Mouse (Mus musculus) liver, embryonic 14.5 days (tissue): Measurements from ENCODE around the gene Far2. TPM values are rescaled to one million over a fixed set of nuclear protein-coding genes. Genes with fewer than 3 reads are reported as not detected.

ENCODE experiments used
- ATAC-seq: fragments of 200-750 bp; cut with Nextera tagmentation; 2 replicates; pipeline ENCODE4 v1.8.0; 2017; ENCODE audit warnings: moderate number of reproducible peaks, mild to moderate bottlenecking, moderate library complexity; ENCODE audit not compliant: insufficient read depth
- DNase-seq, 3 experiments: peaks; one replicate each; pipeline ENCODE4 v3.0.0-alpha.2; 2012 to 2013; ENCODE audit warnings: low read depth in 3 of 3, low spot score in 3 of 3
- H3K27ac ChIP-seq: fragments of 300-500 bp; sonication (generic); 2 replicates; pipeline ENCODE4 v1.5.1; 2014; ENCODE audit warnings: moderate library complexity, mild to moderate bottlenecking, control low read depth, inconsistent platforms
- H3K27me3 ChIP-seq: fragments of 300-500 bp; sonication (generic); 2 replicates; pipeline ENCODE4 v1.6.1; 2014; ENCODE audit warnings: mild to moderate bottlenecking, low read length, moderate library complexity; ENCODE audit not compliant: control insufficient read depth, insufficient read depth
- H3K36me3 ChIP-seq: fragments of 300-500 bp; sonication (generic); replicated peaks from 2 replicates; pipeline ENCODE4 v1.6.1; 2014; ENCODE audit warnings: low read depth; ENCODE audit not compliant: control insufficient read depth, insufficient read depth
- H3K4me1 ChIP-seq, 2 experiments: fragments of 200-500 bp in 1 of 2; fragments of 300-500 bp in 1 of 2; sonication (generic) in 1 of 2; replicated peaks; 2 replicates each; pipeline ENCODE4 v1.6.1; 2012 to 2014; ENCODE audit warnings: antibody characterized with exemption in 1 of 2, inconsistent platforms in 1 of 2, low read length in 1 of 2; ENCODE audit not compliant: control insufficient read depth in 2 of 2, insufficient read depth in 2 of 2
- H3K4me2 ChIP-seq: fragments of 300-500 bp; sonication (generic); 2 replicates; pipeline ENCODE4 v1.6.1; 2014; ENCODE audit warnings: low read depth, mild to moderate bottlenecking, control low read depth, moderate library complexity
- H3K4me3 ChIP-seq, 2 experiments: fragments of 200-500 bp in 1 of 2; fragments of 300-500 bp in 1 of 2; sonication (generic) in 1 of 2; 2 replicates each; pipeline ENCODE4 v1.5.1; 2012 to 2014; ENCODE audit warnings: low read depth in 2 of 2, low read length in 2 of 2, mild to moderate bottlenecking in 2 of 2, control low read depth in 1 of 2, inconsistent platforms in 1 of 2, moderate library complexity in 1 of 2; ENCODE audit not compliant: insufficient read depth in 1 of 2
- H3K9ac ChIP-seq: fragments of 300-500 bp; sonication (generic); replicated peaks from 2 replicates; pipeline ENCODE4 v1.6.1; 2014; ENCODE audit warnings: mild to moderate bottlenecking, control low read depth, moderate library complexity
- H3K9me3 ChIP-seq: fragments of 300-500 bp; sonication (generic); 2 replicates; pipeline ENCODE4 v1.6.1; 2016; ENCODE audit warnings: low read length, mixed read lengths; ENCODE audit not compliant: control insufficient read depth
- CTCF ChIP-seq: IDR thresholded peaks from 2 replicates; pipeline ENCODE4 v1.5.1; 2016; ENCODE audit warnings: antibody characterized with exemption, low read depth, control low read depth
- EP300 ChIP-seq: IDR thresholded peaks from 2 replicates; pipeline ENCODE4 v1.6.1; 2016; ENCODE audit warnings: antibody characterized with exemption, low read depth
- WGBS: fragments of 180-500 bp; shearing (Covaris S2); extraction: QIAGEN DNeasy Blood & Tissue Kit; methylation state at CpG from one replicate; pipeline ENCODE4 v1.1.7; 2014; ENCODE audit not compliant: insufficient replicate concordance; 5-methylcytosine and 5-hydroxymethylcytosine counted together
- polyA plus RNA-seq, 2 experiments: library from polyadenylated mRNA; depleted of rRNA in 1 of 2; stranded (reverse) in 1 of 2; unstranded in 1 of 2; fragments of >200 nt; fragmentation: Nextera tagmentation in 1 of 2; extraction: Ambion mirVana in 1 of 2; gene quantifications; 2 replicates each; pipeline versions ENCODE4 v1.2.1 to v1.2.3; 2012 to 2014

Far2 gene
- polyA plus RNA-seq, 2 experiments = 0.37 to 1.0 TPM

- H3K9ac ChIP-seq = no peak overlapping the region
- no peak overlapping the region for H3K27ac ChIP-seq
- H3K4me1 ChIP-seq = peaks cover 0 to 12% of the 10 kb centered on the region in 2 experiments; a peak in 2 of 4 replicates
- no peak for ATAC-seq
- no peak overlapping the region for H3K4me3 ChIP-seq
- no peaks in the 10 kb centered on the region for H3K27me3 ChIP-seq
- H3K9me3 ChIP-seq = no peaks in the 10 kb centered on the region
- no peaks in the 10 kb centered on the region for H3K36me3 ChIP-seq
- TF ChIP-seq EP300 = no peak
- TF ChIP-seq CTCF = no peak
- DNase-seq = no peak
- 71% methylated on average over 4 of the region's 4 CpGs for WGBS
- H3K4me2 ChIP-seq = no peak overlapping the region
Observed at GRCm38 (mm10) chr6:148216752-148217151, 169.7 kb downstream of the Far2 start.

- H3K27ac ChIP-seq = no peak overlapping the region
- 27% methylated on average over 2 of the region's 2 CpGs for WGBS
- H3K36me3 ChIP-seq = no peaks in the 10 kb centered on the region
- DNase-seq (no peak), ATAC-seq (peak; percentile 56)
- peaks cover 0 to 9% of the 10 kb centered on the region in 2 experiments; a peak in 1 of 4 replicates for H3K4me1 ChIP-seq
- H3K27me3 ChIP-seq = no peaks in the 10 kb centered on the region
- no peaks in the 10 kb centered on the region for H3K9me3 ChIP-seq
- no peak overlapping the region for H3K9ac ChIP-seq
- no peak overlapping the region for H3K4me2 ChIP-seq
- TF ChIP-seq CTCF (no peak), EP300 (no peak)
- H3K4me3 ChIP-seq = no peak overlapping the region
Observed at GRCm38 (mm10) chr6:148218235-148219076, 171.4 kb downstream of the Far2 start.

- TF ChIP-seq CTCF (no peak), EP300 (no peak)
- ATAC-seq = no peak
- Histone ChIP-seq H3K27ac (no peak overlapping the region), H3K4me2 (no peak overlapping the region), H3K4me1 (peaks cover 0 to 9% of the 10 kb centered on the region in 2 experiments; a peak in 1 of 4 replicates), H3K27me3 (no peaks in the 10 kb centered on the region), H3K9me3 (no peaks in the 10 kb centered on the region), H3K4me3 (no peak overlapping the region), H3K36me3 (no peaks in the 10 kb centered on the region), H3K9ac (no peak overlapping the region)
- 65% methylated on average over 2 of the region's 2 CpGs for WGBS
- no peak for DNase-seq
Observed at GRCm38 (mm10) chr6:148222686-148223085, 175.6 kb downstream of the Far2 start.

GRCm38 (mm10) chr6:148227542-148227941 lies 180.5 kb downstream of the Far2 start:
- Histone ChIP-seq H3K27me3 (no peaks in the 10 kb centered on the region), H3K9ac (no peak overlapping the region), H3K4me3 (no peak overlapping the region), H3K4me1 (no peaks in the 10 kb centered on the region), H3K27ac (no peak overlapping the region), H3K9me3 (no peaks in the 10 kb centered on the region), H3K36me3 (no peaks in the 10 kb centered on the region), H3K4me2 (no peak overlapping the region)
- no peak for DNase-seq
- 35% methylated on average over 3 of the region's 3 CpGs for WGBS
- no peak for ATAC-seq
- TF ChIP-seq EP300 (no peak), CTCF (no peak)

Other genes with a start within 250 kb of the Far2 start
- 24.8 and 36.1 TPM in 2 replicates for gene Ergic2, start 165.1 kb downstream of the Far2 start, polyA plus RNA-seq (2012; rRNA removed)
- gene Ergic2, start 165.1 kb downstream of the Far2 start, polyA plus RNA-seq (2014; fragmentation: Nextera tagmentation; extraction: Ambion mirVana) = 96.0 and 104 TPM in 2 replicates